Mouse (Mus musculus): ENCODE measurements around the gene Tmem198. TPM values are rescaled to one million over a fixed set of nuclear protein-coding genes. Genes with fewer than 3 reads are reported as not detected.

The Tmem198 gene
- polyA plus RNA-seq, 1 experiment, result 0.27 TPM

DNA sequence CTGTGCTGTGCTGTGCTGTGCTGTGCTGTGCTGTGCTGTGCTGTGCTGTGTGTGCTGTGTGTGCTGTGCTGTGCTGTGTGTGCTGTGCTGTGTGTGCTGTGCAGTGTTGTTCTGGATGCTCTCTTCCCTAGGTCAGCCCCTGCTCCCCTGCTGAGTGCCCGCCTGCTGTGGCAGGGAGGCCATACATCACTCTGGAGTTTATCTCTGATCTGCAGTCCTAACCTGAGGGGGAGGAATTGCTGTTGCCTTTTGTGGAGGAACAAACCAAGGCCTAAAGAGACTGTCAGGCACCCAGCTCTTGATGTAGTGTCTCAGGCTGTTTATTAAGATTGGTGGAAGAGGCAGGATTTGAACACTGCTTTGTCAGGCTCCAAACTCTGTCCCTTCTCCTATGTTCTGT lies 16.7 kb upstream of the Tmem198 start:
- Histone ChIP-seq H3K27me3 (ENCODE audit: control insufficient read depth, insufficient read depth, low read length, poor library complexity, severe bottlenecking) (no peaks in the 10 kb centered on the region), H3K9me3 (replicated peaks; ENCODE audit: control insufficient read depth, insufficient read depth, low read length, poor library complexity, severe bottlenecking) (no peaks in the 10 kb centered on the region), H3K36me3 (ENCODE audit: control insufficient read depth, insufficient read depth, low read length, poor library complexity, severe bottlenecking) (no peaks in the 10 kb centered on the region), H3K27ac (ENCODE audit: insufficient read depth, low read length) (no peak overlapping the region), H3K9ac (ENCODE audit: low read depth, poor library complexity, severe bottlenecking) (no peak overlapping the region), H3K4me1 (ENCODE audit: control insufficient read depth, insufficient read depth, low read length) (no peaks in the 10 kb centered on the region), H3K4me3 (ENCODE audit: low read depth, low read length) (no peak overlapping the region)
- TF ChIP-seq CTCF (IDR thresholded peaks at IDR 0.05; ENCODE audit: low read depth, low read length), result no peak
- no peak for TF ChIP-seq POLR2A (IDR thresholded peaks at IDR 0.05; ENCODE audit: insufficient read depth, low read length)
- TF ChIP-seq EP300 (IDR thresholded peaks at IDR 0.05; ENCODE audit: insufficient read depth, low read depth, low read length), result no peak

DNA sequence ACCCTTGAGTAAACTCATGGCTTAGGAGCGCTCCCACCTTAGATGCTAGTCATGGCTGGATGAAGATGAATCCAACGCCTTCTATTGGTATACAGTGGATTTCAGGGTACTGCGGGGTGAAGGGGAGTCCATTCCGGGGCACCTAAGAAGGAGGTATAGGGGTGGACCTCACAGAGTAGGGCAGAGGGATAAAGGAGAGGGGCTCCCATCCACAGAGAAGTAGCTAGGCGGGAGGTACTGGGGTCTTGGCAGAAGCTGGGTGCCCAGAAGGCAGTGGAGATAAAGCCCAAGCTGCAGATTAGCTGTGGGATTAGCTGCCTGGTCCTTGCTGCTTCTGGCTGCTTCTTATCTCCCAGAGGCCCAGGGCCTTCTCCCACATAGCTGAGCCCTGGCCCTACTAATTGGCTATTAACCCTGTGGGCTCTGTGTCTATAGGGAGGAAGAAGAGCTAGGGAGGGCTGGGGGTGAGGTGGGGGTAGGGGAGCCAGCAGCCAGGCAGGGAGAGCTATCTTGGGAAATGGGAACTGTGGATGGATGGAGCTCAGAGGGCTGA lies 15.6 kb upstream of the Tmem198 start:
- H3K27ac ChIP-seq (ENCODE audit: insufficient read depth, low read length), result no peak overlapping the region
- H3K4me3 ChIP-seq (ENCODE audit: low read depth, low read length), result no peak overlapping the region
- H3K9ac ChIP-seq (ENCODE audit: low read depth, poor library complexity, severe bottlenecking), result no peak overlapping the region
- no peaks in the 10 kb centered on the region for H3K9me3 ChIP-seq (replicated peaks; ENCODE audit: control insufficient read depth, insufficient read depth, low read length, poor library complexity, severe bottlenecking)
- no peaks in the 10 kb centered on the region for H3K4me1 ChIP-seq (ENCODE audit: control insufficient read depth, insufficient read depth, low read length)
- no peaks in the 10 kb centered on the region for H3K36me3 ChIP-seq (ENCODE audit: control insufficient read depth, insufficient read depth, low read length, poor library complexity, severe bottlenecking)
- TF ChIP-seq CTCF (IDR thresholded peaks at IDR 0.05; ENCODE audit: low read depth, low read length), result no peak
- no peak for TF ChIP-seq EP300 (IDR thresholded peaks at IDR 0.05; ENCODE audit: insufficient read depth, low read depth, low read length)
- no peak for TF ChIP-seq POLR2A (IDR thresholded peaks at IDR 0.05; ENCODE audit: insufficient read depth, low read length)
- no peaks in the 10 kb centered on the region for H3K27me3 ChIP-seq (ENCODE audit: control insufficient read depth, insufficient read depth, low read length, poor library complexity, severe bottlenecking)

- H3K27ac ChIP-seq (ENCODE audit: insufficient read depth, low read length), result no peak overlapping the region
Measured at GRCm38 (mm10) chr1:75467215-75467927, 12.0 kb upstream of the Tmem198 start.

DNA sequence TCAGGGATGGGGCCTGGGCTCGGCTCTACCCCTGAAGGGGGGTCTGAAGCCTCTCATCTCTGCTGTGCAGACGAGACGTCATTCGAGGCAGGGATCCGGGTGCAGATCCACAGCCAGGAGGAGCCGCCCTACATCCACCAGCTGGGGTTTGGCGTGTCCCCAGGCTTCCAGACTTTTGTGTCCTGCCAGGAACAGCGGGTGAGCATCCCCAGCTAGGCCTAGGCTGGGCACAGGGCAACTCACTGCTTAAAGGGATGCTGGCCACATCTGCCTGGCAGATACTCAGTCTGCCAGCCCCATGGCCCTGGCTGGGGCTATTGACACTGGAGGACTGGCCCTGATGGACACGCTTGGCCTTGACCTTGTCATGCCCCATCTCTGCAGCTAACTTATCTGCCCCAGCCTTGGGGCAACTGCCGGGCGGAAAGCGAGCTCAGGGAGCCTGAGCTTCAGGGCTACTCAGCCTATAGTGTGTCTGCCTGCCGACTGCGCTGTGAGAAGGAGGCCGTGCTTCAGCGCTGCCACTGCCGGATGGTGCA lies 10.0 kb upstream of the Tmem198 start:
- no peak overlapping the region for H3K27ac ChIP-seq (ENCODE audit: insufficient read depth, low read length)
- TF ChIP-seq POLR2A (IDR thresholded peaks at IDR 0.05; ENCODE audit: insufficient read depth, low read length), result no peak
- TF ChIP-seq CTCF (IDR thresholded peaks at IDR 0.05; ENCODE audit: low read depth, low read length), result no peak
- TF ChIP-seq EP300 (IDR thresholded peaks at IDR 0.05; ENCODE audit: insufficient read depth, low read depth, low read length), result no peak
- no peaks in the 10 kb centered on the region for H3K9me3 ChIP-seq (replicated peaks; ENCODE audit: control insufficient read depth, insufficient read depth, low read length, poor library complexity, severe bottlenecking)
- H3K4me3 ChIP-seq (ENCODE audit: low read depth, low read length), result no peak overlapping the region
- no peak overlapping the region for H3K9ac ChIP-seq (ENCODE audit: low read depth, poor library complexity, severe bottlenecking)
- H3K4me1 ChIP-seq (ENCODE audit: control insufficient read depth, insufficient read depth, low read length), result no peaks in the 10 kb centered on the region
- peaks cover 1% of the 10 kb centered on the region; the same call in 1 of the 2 replicates for H3K36me3 ChIP-seq (ENCODE audit: control insufficient read depth, insufficient read depth, low read length, poor library complexity, severe bottlenecking)
- H3K27me3 ChIP-seq (ENCODE audit: control insufficient read depth, insufficient read depth, low read length, poor library complexity, severe bottlenecking), result no peaks in the 10 kb centered on the region

More at GRCm38 (mm10) chr1:75467215-75467927, 12.0 kb upstream of the Tmem198 start:
- H3K4me3 ChIP-seq (ENCODE audit: low read depth, low read length), result no peak overlapping the region
- H3K9me3 ChIP-seq (replicated peaks; ENCODE audit: control insufficient read depth, insufficient read depth, low read length, poor library complexity, severe bottlenecking), result no peaks in the 10 kb centered on the region
- no peaks in the 10 kb centered on the region for H3K36me3 ChIP-seq (ENCODE audit: control insufficient read depth, insufficient read depth, low read length, poor library complexity, severe bottlenecking)
- TF ChIP-seq POLR2A (IDR thresholded peaks at IDR 0.05; ENCODE audit: insufficient read depth, low read length), result no peak
- peak; percentile 81 for TF ChIP-seq CTCF (IDR thresholded peaks at IDR 0.05; ENCODE audit: low read depth, low read length)
- peak; percentile 61; the same call in 1 of the 2 replicates for TF ChIP-seq EP300 (IDR thresholded peaks at IDR 0.05; ENCODE audit: insufficient read depth, low read depth, low read length)
- H3K4me1 ChIP-seq (ENCODE audit: control insufficient read depth, insufficient read depth, low read length), result no peaks in the 10 kb centered on the region
- no peak overlapping the region for H3K9ac ChIP-seq (ENCODE audit: low read depth, poor library complexity, severe bottlenecking)
- H3K27me3 ChIP-seq (ENCODE audit: control insufficient read depth, insufficient read depth, low read length, poor library complexity, severe bottlenecking), result no peaks in the 10 kb centered on the region

GRCm38 (mm10) chr1:75476441-75476840 lies 2.9 kb upstream of the Tmem198 start:
- Histone ChIP-seq H3K36me3 (ENCODE audit: control insufficient read depth, insufficient read depth, low read length, poor library complexity, severe bottlenecking) (peaks cover 16% of the 10 kb centered on the region), H3K9me3 (replicated peaks; ENCODE audit: control insufficient read depth, insufficient read depth, low read length, poor library complexity, severe bottlenecking) (no peaks in the 10 kb centered on the region), H3K9ac (ENCODE audit: low read depth, poor library complexity, severe bottlenecking) (no peak overlapping the region), H3K27me3 (ENCODE audit: control insufficient read depth, insufficient read depth, low read length, poor library complexity, severe bottlenecking) (no peaks in the 10 kb centered on the region), H3K27ac (ENCODE audit: insufficient read depth, low read length) (no peak overlapping the region), H3K4me1 (ENCODE audit: control insufficient read depth, insufficient read depth, low read length) (no peaks in the 10 kb centered on the region), H3K4me3 (ENCODE audit: low read depth, low read length) (no peak overlapping the region)
- TF ChIP-seq POLR2A (IDR thresholded peaks at IDR 0.05; ENCODE audit: insufficient read depth, low read length) (no peak), CTCF (IDR thresholded peaks at IDR 0.05; ENCODE audit: low read depth, low read length) (no peak), EP300 (IDR thresholded peaks at IDR 0.05; ENCODE audit: insufficient read depth, low read depth, low read length) (no peak)
